Mouse (Mus musculus) lung, adult 10 weeks (tissue): ENCODE data around the gene Emc9. TPM values are rescaled to one million over a fixed set of nuclear protein-coding genes. Genes with fewer than 3 reads are reported as not detected.

ENCODE experiments used
- polyA plus RNA-seq: library from polyadenylated mRNA; stranded (reverse); fragments of 350-450 nt; fragmentation: Illumina TruSeq; extraction: RNeasy Lipid Tissue Mini Kit (QIAGEN cat#74804); gene quantifications from one replicate; pipeline ENCODE4 v1.2.3, GENCODE M21; 2014; ENCODE audit warnings: low read depth, low replicate concordance; ENCODE audit not compliant: insufficient read depth

The Emc9 gene
- polyA plus RNA-seq, result 18.4 TPM

DNA sequence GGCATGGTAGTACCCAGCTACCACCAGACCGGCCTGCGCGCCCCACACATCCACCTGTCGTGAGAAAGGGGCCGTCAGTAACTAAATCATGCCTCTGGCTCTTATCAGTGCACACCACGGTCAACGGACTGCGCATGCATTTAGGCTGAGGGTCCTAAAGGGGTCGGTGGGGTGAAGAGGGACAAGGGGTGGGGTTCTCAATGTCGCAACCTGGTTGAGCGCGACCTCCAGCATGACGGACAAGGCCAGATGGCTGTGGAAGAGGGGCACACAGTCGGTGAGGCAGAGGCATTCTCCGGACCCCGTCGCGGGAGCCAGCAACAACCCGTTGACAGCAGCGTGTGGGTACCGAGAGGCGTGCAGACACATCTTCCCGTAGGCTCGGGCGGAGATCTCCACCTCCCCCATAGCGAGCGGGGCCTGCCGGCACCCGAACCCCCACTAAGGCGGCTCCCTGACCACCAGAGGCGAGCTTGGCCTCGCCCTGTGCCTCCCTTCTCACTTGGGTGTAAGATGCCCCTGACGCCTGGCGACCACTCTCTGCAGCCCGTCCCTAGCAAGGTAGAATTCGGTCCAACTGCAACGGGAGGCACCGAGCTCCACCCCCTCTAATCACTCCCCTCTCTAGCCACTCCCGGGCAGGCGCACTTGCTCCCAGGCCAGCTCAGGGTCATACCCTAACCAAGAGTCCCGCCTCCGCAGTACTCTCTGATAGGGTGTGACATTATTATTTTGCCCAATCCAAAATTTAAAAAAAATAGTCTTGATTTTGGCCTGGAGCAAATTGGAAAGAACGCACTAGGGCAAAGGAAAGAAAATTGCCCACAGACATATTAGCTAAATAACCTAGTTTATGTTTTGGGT is at the start of gene Emc9:
Gene Emc9, minus strand, starts transcription at position 601 of the 864 bp plus-strand sequence.

DNA sequence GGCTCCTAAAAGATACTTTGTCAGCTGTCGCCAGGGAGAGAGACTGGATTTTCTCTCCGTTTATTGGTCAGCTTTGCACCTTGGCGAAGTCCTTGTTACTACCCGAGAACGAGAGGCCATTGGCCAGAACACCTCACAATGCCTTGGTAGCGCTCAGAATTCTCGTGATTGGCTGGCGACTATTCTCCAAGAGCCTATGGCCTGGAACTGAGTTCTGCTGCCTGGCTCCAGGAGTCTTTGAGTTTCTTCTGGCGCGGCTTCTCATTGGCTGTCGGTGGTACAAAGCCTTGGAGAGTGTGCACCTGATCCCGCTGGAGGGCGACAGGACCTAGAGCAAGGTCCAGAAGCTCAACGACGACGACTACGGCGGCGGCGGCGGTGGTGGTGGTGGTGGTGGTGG is 32.7 kb upstream of the Emc9 start, which contains the start of gene Rec8:
Gene Rec8, plus strand, starts transcription at position 216 of the 400 bp plus-strand sequence.

DNA sequence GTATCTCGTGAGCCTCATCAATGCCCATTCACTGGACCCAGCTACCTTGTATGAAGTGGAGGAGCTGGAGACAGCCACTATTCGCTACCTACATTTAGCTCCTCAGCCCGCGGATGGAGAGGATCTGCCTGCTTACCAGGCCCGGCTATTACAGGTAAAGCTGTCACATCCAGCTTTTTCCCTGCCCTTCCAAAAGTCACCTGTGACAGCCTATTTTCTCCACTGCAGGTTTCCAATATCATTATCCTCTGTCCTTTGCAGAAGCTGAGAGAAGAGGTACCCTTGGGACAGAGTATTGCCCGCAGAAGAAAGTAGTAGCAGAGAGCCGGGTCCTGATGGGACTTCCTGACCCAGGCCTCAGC is 18.1 kb upstream of the Emc9 start, which contains the start of gene Irf9:
Gene Irf9, plus strand, starts transcription at position 301 of the 362 bp plus-strand sequence.

DNA sequence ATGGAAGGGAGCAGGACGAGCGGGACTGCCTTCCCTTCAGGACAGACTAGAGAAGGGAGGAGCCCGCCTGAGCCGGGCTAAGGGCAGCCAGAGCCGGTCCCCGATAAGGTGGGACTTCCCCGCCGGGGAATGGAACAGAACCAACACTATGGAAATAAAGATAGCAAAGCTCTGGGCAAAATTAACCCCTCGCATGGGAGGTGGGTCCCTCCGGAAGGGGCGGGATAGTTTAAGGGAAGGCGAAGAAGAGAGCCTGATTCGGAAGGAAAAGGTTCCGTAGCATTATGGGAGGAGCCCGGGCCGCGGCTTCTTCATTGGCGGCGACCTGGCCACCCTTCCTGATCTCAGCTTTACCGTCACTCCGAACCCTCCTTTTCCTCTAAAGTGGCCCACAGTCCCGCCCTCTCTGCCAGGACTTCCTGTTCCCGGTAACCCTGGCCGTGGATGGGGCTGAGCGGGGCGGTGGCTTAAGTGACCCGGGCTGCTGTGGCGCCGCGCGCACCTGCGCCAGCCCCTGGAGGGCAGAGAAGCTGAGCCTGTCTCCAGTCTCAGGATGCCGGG is 6.3 kb upstream of the Emc9 start, which contains the start of gene Rnf31:
Gene Rnf31, plus strand, starts transcription at position 378 of the 561 bp plus-strand sequence.

DNA sequence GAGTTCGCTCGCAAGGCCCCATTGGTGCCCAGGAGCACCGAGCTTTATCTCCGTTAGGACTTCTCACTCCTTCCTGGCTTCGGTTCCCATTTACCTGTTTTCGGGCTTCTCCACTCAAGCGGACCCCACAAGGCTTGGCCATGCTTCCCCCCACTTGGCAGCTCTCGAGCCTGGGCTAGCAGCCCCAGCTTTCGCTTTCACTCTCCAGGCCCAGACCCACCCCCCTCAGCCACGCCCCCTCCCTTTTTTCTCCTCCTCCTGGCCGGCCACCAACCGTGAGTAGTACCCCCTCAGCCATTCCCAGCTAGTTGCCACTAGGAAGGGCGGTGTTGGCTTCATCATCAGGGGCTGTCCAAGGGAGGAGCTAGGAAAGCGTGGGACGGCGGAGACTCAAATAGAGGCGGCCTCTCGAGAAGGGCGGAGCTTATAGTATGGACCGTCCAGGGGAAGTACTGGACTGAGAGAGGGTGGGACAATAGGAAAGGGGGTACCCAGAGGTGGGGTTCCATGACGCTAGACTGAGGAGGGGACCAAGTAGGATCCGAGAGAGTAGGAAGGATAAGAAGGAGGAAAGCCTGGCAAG is 5.7 kb upstream of the Emc9 start, which contains the start of gene Psme2:
Gene Psme2, minus strand, starts transcription at position 366 of the 583 bp plus-strand sequence.

DNA sequence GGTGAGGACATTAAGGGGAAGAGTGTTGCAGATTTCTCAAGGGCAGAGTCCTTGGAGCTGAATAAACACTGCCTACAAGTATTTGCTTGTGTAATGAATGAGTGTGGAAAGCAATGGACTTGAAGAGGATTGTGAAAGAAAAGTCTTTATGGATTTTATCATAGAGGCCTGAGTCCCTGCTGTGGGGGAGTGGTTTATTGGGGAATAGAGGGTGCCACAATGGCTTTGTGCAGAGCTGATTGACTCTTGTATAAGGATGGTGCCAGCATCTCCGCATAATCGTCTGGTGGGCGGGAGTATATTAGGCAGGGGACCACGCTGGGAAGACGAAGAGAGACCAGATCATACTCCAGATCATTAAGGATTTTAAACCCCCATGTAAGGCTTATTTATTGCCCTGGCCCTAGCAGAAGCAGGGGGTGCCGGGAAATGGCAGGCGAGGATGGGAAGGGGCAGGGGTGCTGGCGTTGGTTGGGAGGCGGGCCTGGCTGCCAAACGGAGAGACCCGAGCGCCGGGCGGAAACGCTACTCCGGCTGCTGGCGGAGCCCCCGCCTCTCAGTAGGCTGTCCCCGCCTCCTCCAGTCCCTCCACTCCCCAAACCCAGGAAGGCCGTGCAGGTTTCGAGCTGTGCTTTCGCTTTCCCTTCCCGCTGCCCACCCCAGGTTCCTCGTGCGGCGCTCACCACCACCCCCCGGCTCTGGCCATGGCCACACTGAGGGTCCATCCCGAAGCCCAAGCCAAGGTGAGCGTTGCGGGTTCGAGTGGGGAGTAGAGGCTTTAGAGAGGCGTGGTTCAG is 7.0 kb downstream of the Emc9 start, which contains the start of gene Psme1:
Gene Psme1, plus strand, starts transcription at position 253 of the 797 bp plus-strand sequence.

DNA sequence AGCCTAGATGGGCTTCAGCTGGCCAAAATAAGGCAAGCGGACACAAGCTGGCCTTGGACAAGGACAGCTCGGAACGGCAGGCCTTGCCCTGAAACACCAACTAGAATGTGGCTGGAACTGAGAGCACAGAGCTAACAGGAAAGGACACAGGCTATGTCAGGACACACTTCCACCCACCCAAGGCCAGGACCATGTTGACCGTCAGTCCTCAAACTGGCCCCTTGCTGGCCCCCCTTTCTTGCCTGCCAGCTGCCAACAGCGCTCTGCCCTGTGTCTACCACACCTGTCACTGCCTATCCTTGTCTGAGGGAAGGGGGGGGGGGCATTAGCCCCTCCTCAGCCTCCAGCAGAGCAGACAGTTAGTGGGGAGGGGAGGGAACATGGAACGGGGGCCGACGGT is 9.8 kb downstream of the Emc9 start, which contains the start of gene Fitm1:
Gene Fitm1, plus strand, starts transcription at position 316 of the 400 bp plus-strand sequence.

DNA sequence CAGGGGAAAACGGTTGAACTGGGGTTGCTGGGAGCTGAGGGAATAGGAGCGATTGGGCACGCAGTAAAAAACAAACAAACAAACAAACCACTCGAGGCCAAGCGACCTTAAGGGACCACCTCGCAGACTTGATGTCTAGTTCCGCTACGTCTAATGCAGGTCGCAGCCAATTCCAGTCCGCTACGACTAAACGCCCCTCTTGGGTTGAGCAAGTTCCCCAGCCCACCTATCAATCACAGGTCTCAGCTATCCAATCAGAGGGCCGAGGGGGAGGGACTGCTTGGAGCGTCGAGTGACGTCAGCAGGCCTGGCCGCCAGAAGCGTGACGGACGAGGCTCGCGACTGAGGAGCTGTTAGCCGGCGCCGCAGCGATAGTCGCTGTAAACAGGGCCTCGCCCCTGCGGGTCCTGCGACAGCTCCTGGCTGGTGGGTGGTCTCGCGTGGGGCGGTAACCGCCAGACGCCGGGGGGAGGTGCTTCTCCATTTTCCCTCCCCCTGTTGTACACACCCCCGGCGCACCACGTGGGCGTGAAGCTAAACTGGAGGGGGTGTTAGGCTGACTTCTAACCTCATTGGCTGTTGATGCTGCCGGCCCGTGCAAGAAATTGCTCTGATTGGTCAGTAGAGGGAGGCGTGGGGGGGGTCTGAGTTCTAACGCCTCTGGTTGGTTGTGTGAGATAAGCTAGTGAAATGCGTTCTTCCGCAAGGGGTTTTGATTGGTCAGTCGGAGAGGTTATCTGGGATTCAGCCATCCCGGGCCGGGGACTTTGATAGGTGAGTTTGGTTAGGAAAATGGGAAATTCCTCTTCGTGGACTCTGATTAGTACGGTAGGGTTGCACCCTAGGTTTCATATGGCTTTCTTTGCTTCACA is 24.7 kb downstream of the Emc9 start, which contains the start of gene A730061H03Rik:
Gene A730061H03Rik, minus strand, starts transcription at position 205 of the 872 bp plus-strand sequence.

DNA sequence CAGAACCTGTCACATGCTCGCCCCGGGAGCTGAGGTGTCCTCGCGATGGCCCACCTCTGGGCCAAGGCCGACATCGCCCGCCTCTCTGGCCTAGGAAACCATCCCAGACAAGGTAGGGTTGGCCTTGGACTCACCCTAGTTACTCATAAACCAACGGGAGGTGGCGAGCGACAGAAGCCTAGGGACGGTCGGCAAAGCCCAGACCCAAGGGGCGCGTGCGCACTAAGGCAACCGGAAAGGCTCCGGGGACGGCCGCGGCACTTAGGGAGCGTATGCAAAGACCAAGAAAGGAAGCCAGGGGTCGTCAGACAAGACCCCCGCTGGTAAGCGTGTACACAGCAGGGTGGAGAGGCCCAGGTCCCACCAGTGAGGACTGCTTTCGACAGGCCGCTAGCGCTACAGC is 25.3 kb downstream of the Emc9 start, which contains the start of gene Dcaf11:
Gene Dcaf11, plus strand, starts transcription at position 208 of the 403 bp plus-strand sequence.

DNA sequence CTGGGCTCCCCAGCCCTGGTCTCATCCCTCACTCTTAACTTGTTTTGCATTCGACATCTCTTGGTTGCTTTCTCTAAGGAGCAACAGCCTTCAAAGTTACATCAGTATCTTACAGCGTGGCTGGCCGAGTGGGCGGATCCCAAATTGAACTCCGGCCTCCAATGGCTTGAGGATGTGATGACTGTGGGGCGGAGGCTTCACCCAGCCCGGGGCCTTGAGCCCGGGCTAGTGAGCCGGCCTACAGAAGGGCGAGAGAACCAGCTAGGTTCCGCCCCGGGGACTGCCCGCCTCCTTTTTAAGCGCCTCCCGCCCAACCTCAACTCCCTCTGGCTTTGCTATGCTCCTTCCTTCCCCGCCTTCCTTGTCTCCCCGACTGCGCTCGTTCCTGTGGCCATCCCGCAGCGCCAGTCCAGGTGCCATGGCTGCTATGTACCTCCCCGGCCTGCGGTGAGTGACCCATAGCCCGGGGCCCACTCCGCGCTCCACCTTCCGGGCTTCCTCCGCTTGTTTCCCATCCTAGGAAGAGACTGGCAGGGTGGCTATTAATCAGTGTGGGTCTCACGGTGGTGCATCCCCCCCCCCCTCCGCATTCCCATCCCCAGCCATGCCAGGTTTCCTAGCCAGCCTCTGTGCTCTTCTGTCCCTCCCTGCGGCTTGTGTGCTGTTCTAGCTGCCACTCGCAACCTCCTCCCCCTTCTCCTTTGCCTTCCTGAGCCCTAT is 44.9 kb downstream of the Emc9 start, which contains the start of gene Pck2:
Gene Pck2, plus strand, starts transcription at position 200 of the 720 bp plus-strand sequence.

Other genes starting within 250 kb of the Emc9 start
- 35.7 TPM for gene Dhrs4, start 106.5 kb downstream of the Emc9 start, polyA plus RNA-seq
- 0.28 TPM for gene Carmil3, start 94.7 kb downstream of the Emc9 start, polyA plus RNA-seq
- not detected for gene Cpne6, start 74.9 kb downstream of the Emc9 start, polyA plus RNA-seq
- not detected for gene Nrl, start 60.3 kb downstream of the Emc9 start, polyA plus RNA-seq
- gene Pck2, start 45.0 kb downstream of the Emc9 start, polyA plus RNA-seq, result 18.9 TPM
- 65.2 TPM for gene Dcaf11, start 25.3 kb downstream of the Emc9 start, polyA plus RNA-seq
- not detected for gene A730061H03Rik, start 24.9 kb downstream of the Emc9 start, polyA plus RNA-seq
- gene Fitm1, start 9.7 kb downstream of the Emc9 start, polyA plus RNA-seq, result 2.2 TPM
- 221 TPM for gene Psme1, start 7.2 kb downstream of the Emc9 start, polyA plus RNA-seq
- 255 TPM for gene Psme2, start 5.8 kb upstream of the Emc9 start, polyA plus RNA-seq
- gene Rnf31, start 6.4 kb upstream of the Emc9 start, polyA plus RNA-seq, result 18.9 TPM
- gene Irf9, start 18.3 kb upstream of the Emc9 start, polyA plus RNA-seq, result 29.5 TPM
- 6.0 TPM for gene Rec8, start 32.7 kb upstream of the Emc9 start, polyA plus RNA-seq
- 21.4 TPM for gene Ipo4, start 50.7 kb upstream of the Emc9 start, polyA plus RNA-seq
- 0.34 TPM for gene Gm49378, start 52.6 kb upstream of the Emc9 start, polyA plus RNA-seq
- 41.1 TPM for gene Tm9sf1, start 58.5 kb upstream of the Emc9 start, polyA plus RNA-seq
- 0.25 TPM for gene Tssk4, start 64.9 kb upstream of the Emc9 start, polyA plus RNA-seq
- gene Mdp1, start 75.2 kb upstream of the Emc9 start, polyA plus RNA-seq, result 36.9 TPM
- 17.9 TPM for gene Gmpr2, start 86.6 kb upstream of the Emc9 start, polyA plus RNA-seq
- gene Nedd8, start 86.8 kb upstream of the Emc9 start, polyA plus RNA-seq, result 225 TPM
- 11.0 TPM for gene Tinf2, start 96.5 kb upstream of the Emc9 start, polyA plus RNA-seq
- 1.7 TPM for gene Tgm1, start 128.6 kb upstream of the Emc9 start, polyA plus RNA-seq
- 15.4 TPM for gene Rabggta, start 137.0 kb upstream of the Emc9 start, polyA plus RNA-seq
- 57.6 TPM for gene Dhrs1, start 160.4 kb upstream of the Emc9 start, polyA plus RNA-seq
- gene Nop9, start 160.4 kb upstream of the Emc9 start, polyA plus RNA-seq, result 9.1 TPM
- 2.0 TPM for gene Cideb, start 173.2 kb upstream of the Emc9 start, polyA plus RNA-seq
- gene Ltb4r2, start 176.1 kb upstream of the Emc9 start, polyA plus RNA-seq, result 0.17 TPM
- 3.9 TPM for gene Ltb4r1, start 180.7 kb upstream of the Emc9 start, polyA plus RNA-seq
- gene Adcy4, start 198.8 kb upstream of the Emc9 start, polyA plus RNA-seq, result 32.6 TPM
- gene Ripk3, start 203.6 kb upstream of the Emc9 start, polyA plus RNA-seq, result 7.7 TPM
- gene Nfatc4, start 237.8 kb upstream of the Emc9 start, polyA plus RNA-seq, result 7.2 TPM